Mouse (Mus musculus): ENCODE data around the gene Mroh7. TPM values are rescaled to one million over a fixed set of nuclear protein-coding genes. Genes with fewer than 3 reads are reported as not detected.

The Mroh7 gene
- polyA plus RNA-seq, 1 experiment from 2014 or later = 0.12 TPM

GRCm38 (mm10) chr4:106650833-106651527 is 79.7 kb downstream of the Mroh7 start, which contains the start of gene Pars2:
Pars2 (plus strand) TSS chr4:106651069.
- WGBS = 4% methylated on average over 40 of the region's 40 CpGs
- H3K4me1 ChIP-seq = peaks cover 12% of the 10 kb centered on the region
- peak within 1 kb of the TSS; percentile 83 for H3K27ac ChIP-seq
- H3K27me3 ChIP-seq (ENCODE audit: poor library complexity, severe bottlenecking) = peaks cover 21% of the 10 kb centered on the region
- DNase-seq (ENCODE audit: extremely low spot score, low spot score) = peak; percentile 98
- H3K9me3 ChIP-seq = no peaks in the 10 kb centered on the region
- H3K36me3 ChIP-seq (replicated peaks) = peaks cover 32% of the 10 kb centered on the region
- peak within 1 kb of the TSS; percentile 63 for H3K4me3 ChIP-seq

- DNase-seq (ENCODE audit: extremely low spot score, low spot score) = no peak
- Histone ChIP-seq H3K27ac (no peak overlapping the region), H3K9me3 (no peaks in the 10 kb centered on the region), H3K36me3 (replicated peaks) (no peaks in the 10 kb centered on the region), H3K4me3 (no peak overlapping the region), H3K27me3 (ENCODE audit: poor library complexity, severe bottlenecking) (peaks cover 27% of the 10 kb centered on the region), H3K4me1 (peaks cover 12% of the 10 kb centered on the region)
- WGBS = 86% methylated on average over 6 of the region's 6 CpGs
Observed at GRCm38 (mm10) chr4:106647137-106647536, 83.6 kb downstream of the Mroh7 start.

- Histone ChIP-seq H3K27ac (no peak overlapping the region), H3K9me3 (peaks cover 4% of the 10 kb centered on the region; the same call in 1 of the 2 replicates), H3K36me3 (replicated peaks) (no peaks in the 10 kb centered on the region), H3K27me3 (ENCODE audit: poor library complexity, severe bottlenecking) (peaks cover 27% of the 10 kb centered on the region), H3K4me3 (no peak overlapping the region), H3K4me1 (0 out of 2 replicates have a peak, but pooled peaks cover 3% of the 10 kb centered on the region)
- 81% methylated on average over 5 of the region's 5 CpGs for WGBS
- DNase-seq (ENCODE audit: extremely low spot score, low spot score) = no peak
Observed at GRCm38 (mm10) chr4:106645797-106646196, 84.9 kb downstream of the Mroh7 start.

GRCm38 (mm10) chr4:106644218-106644610 is 86.5 kb downstream of the Mroh7 start:
- peaks cover 27% of the 10 kb centered on the region for H3K27me3 ChIP-seq (ENCODE audit: poor library complexity, severe bottlenecking)
- no peak overlapping the region for H3K27ac ChIP-seq
- H3K9me3 ChIP-seq = peaks cover 10% of the 10 kb centered on the region; the same call in 1 of the 2 replicates
- H3K36me3 ChIP-seq (replicated peaks) = no peaks in the 10 kb centered on the region
- WGBS = 83% methylated on average over 6 of the region's 6 CpGs
- no peak for DNase-seq (ENCODE audit: extremely low spot score, low spot score)
- H3K4me3 ChIP-seq = no peak overlapping the region
- H3K4me1 ChIP-seq = no peaks in the 10 kb centered on the region

DNA sequence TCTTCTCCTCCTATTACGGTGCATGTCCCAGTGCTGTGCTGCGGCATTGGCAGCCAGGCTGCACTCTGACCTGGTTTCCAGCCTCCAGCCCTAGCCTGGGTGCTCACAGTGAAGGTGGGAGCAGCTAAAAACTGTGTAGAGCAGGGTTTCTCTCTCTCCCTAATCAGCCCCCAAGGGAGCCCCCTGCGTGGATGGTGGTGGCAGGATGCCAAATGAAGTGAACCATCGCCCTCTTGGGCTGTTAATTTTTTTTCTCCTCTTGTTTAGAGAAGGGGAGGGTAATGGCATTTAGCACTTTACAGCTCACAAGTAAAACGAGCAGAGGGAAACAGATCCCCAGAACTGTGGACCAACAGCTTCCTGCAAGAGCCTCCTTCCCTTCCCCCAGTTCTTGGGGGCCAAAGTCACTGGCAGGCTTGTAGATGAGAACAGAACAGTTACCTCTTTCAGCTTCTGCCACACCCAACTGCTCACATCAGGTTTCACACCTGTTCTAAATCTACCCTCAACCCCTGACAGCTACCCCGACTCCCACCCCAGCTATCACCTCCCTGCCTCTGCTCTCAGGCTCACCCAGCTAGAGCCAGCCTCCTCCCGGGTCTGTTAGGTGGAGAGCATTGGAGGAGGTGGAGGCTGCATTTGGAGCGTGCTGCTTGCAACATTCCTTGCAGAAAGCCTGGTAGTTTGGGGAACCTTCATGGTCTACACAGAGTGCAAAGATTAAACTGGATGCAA is 87.1 kb downstream of the Mroh7 start:
- Histone ChIP-seq H3K27me3 (ENCODE audit: poor library complexity, severe bottlenecking) (peaks cover 21% of the 10 kb centered on the region), H3K4me3 (no peak overlapping the region), H3K27ac (no peak overlapping the region), H3K4me1 (no peaks in the 10 kb centered on the region), H3K36me3 (replicated peaks) (no peaks in the 10 kb centered on the region), H3K9me3 (peaks cover 10% of the 10 kb centered on the region; the same call in 1 of the 2 replicates)
- 60% methylated on average over 8 of the region's 8 CpGs for WGBS
- DNase-seq (ENCODE audit: extremely low spot score, low spot score) = no peak

GRCm38 (mm10) chr4:106634086-106634479 is 96.6 kb downstream of the Mroh7 start:
- Histone ChIP-seq H3K9me3 (no peaks in the 10 kb centered on the region), H3K4me1 (peaks cover 25% of the 10 kb centered on the region), H3K4me3 (no peak overlapping the region), H3K27me3 (ENCODE audit: poor library complexity, severe bottlenecking) (peaks cover 8% of the 10 kb centered on the region; the same call in 1 of the 2 replicates), H3K27ac (no peak overlapping the region), H3K36me3 (replicated peaks) (no peaks in the 10 kb centered on the region)
- WGBS = 75% methylated on average over 9 of the region's 9 CpGs
- DNase-seq (ENCODE audit: extremely low spot score, low spot score) = no peak

DNA sequence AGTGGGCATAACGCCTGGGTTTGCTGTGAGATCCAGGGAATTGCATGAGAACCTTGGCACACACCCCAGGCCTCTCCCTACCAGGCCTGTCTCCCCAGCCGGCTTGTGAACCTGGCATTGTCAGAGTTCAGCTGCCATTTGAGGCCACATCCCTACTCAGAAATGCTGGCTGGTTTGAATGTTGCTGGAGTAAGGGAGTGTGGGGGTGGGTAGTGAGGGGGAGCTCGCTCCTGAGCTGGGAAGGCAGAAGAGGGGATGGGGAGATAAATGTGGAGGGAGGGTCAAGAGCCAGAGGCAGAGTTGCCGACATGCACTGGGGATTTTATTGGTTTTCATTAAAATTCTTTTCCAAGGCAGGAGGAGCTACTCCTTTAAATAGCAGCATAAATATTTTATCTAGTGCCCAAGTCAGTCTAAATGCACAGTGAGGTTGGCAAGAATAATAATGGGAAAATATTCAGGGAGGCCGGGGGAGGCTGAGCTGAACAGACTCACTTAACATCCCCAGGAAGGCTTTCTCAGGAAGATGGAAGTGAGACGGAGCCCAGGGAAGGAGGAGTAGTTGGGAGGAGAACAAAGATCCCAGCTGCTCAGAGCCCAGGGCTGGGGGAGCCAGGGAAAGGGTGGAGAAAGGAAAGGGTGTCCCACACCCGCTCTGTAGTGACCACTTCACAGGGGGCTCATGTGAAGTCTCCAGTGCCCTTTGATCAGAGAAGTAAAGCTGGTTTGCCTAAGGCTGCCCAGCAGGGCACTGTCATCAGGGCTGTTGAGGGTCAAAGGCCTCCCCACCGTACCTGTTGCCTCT is 97.2 kb downstream of the Mroh7 start:
- Histone ChIP-seq H3K4me1 (peaks cover 28% of the 10 kb centered on the region), H3K27ac (no peak overlapping the region), H3K4me3 (no peak overlapping the region), H3K36me3 (replicated peaks) (no peaks in the 10 kb centered on the region), H3K9me3 (no peaks in the 10 kb centered on the region), H3K27me3 (ENCODE audit: poor library complexity, severe bottlenecking) (peaks cover 12% of the 10 kb centered on the region; the same call in 1 of the 2 replicates)
- no peak for DNase-seq (ENCODE audit: extremely low spot score, low spot score)
- 52% methylated on average over 8 of the region's 8 CpGs for WGBS

GRCm38 (mm10) chr4:106632313-106632712 is 98.4 kb downstream of the Mroh7 start:
- DNase-seq (ENCODE audit: extremely low spot score, low spot score) = no peak
- H3K4me3 ChIP-seq = no peak overlapping the region
- no peak overlapping the region for H3K27ac ChIP-seq
- 75% methylated on average over 1 of the region's 3 CpGs for WGBS
- peaks cover 19% of the 10 kb centered on the region for H3K27me3 ChIP-seq (ENCODE audit: poor library complexity, severe bottlenecking)
- H3K36me3 ChIP-seq (replicated peaks) = no peaks in the 10 kb centered on the region
- H3K9me3 ChIP-seq = no peaks in the 10 kb centered on the region
- peaks cover 26% of the 10 kb centered on the region for H3K4me1 ChIP-seq

Other genes starting within 250 kb of the Mroh7 start
- gene Bsnd, start 238.6 kb downstream of the Mroh7 start, polyA plus RNA-seq (2016; fragmentation: Nextera tagmentation; extraction: Ambion mirVana) = not detected in 2 replicates
- gene Dhcr24, start 169.9 kb downstream of the Mroh7 start, polyA plus RNA-seq (2016; fragmentation: Nextera tagmentation; extraction: Ambion mirVana) = 10.5 and 11.7 TPM in 2 replicates
- 0.36 TPM in 1 of 2 replicates, not detected in the other for gene Lexm, start 113.7 kb downstream of the Mroh7 start, polyA plus RNA-seq (2016; fragmentation: Nextera tagmentation; extraction: Ambion mirVana)
- not detected in 2 replicates for gene Ttc22, start 108.5 kb downstream of the Mroh7 start, polyA plus RNA-seq (2016; fragmentation: Nextera tagmentation; extraction: Ambion mirVana)
- gene Pars2, start 79.9 kb downstream of the Mroh7 start, polyA plus RNA-seq (2016; fragmentation: Nextera tagmentation; extraction: Ambion mirVana) = 14.9 and 19.7 TPM in 2 replicates
- gene Ttc4, start 52.0 kb downstream of the Mroh7 start, polyA plus RNA-seq (2016; fragmentation: Nextera tagmentation; extraction: Ambion mirVana) = 105 and 114 TPM in 2 replicates
- gene Fam151a, start 3.0 kb upstream of the Mroh7 start, polyA plus RNA-seq (2016; fragmentation: Nextera tagmentation; extraction: Ambion mirVana) = 0.09 TPM in 1 of 2 replicates, not detected in the other
- 1.9 and 2.1 TPM in 2 replicates for gene Acot11, start 74.1 kb upstream of the Mroh7 start, polyA plus RNA-seq (2016; fragmentation: Nextera tagmentation; extraction: Ambion mirVana)
- 128 and 134 TPM in 2 replicates for gene Ssbp3, start 179.8 kb upstream of the Mroh7 start, polyA plus RNA-seq (2016; fragmentation: Nextera tagmentation; extraction: Ambion mirVana)

Data from forebrain, embryonic 10.5 days (tissue).